Mouse (Mus musculus): ENCODE measurements around the gene Pitpna. TPM values are rescaled to one million over a fixed set of nuclear protein-coding genes. Genes with fewer than 3 reads are reported as not detected.

Pitpna gene
- total RNA-seq, 2 experiments from 2014 or later: 120 to 135 TPM

DNA sequence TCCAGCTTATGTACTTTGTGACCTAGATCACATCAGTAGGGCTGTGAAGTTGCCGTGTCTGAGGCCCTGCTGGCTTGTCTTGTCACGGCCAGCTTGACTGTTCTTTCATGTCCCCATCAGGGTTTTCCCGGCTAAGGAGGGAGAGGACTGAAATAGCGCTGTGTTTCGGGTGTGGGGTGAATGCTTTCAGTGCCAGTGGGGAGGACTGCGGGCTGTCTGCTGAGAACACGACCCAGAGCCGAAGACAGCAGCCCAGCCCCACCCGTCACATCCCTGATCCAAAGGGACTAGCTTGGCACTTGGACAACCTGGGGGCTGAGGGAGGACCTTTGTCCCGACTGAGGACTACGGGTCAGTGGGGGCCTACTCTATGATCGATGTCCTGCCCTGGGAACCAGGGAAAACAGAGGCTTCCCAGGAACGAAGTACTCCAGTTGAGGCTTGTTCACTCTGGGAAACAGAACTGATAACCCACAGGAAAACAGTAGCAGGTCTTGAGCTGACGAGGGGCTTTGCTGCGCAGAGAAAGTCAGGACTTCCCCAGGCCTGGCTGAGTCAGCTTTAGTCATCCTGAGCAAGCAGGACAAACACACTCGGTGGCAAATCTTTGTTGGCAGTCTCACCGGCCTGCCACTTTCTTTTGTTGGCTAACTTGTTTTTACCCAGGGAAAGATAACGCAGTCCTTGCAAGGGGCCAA lies 23.9 kb upstream of the Pitpna start:
- no peak for DNase-seq (ENCODE audit: low spot score in 2 of 2)

DNA sequence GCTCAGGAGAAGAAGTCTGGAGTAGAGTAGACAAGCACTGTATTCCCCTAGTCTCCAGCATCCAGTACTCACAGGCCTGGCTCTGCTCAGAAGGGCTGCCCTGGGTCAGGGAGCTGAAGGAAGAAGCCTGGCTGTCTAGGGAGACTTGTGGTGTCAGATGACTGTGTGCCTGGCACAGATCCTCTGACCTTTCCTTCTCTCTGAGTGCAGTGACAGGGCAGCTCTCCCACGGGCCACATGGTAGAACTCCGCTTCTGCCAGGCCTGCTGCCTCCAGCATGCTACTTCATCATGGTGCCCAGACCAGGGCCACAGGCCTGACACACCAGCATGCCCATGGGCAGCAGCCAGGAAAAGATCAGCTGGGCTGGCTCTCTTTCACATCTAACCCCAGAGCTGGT lies 22.0 kb upstream of the Pitpna start:
- DNase-seq (ENCODE audit: low spot score in 2 of 2): no peak

DNA sequence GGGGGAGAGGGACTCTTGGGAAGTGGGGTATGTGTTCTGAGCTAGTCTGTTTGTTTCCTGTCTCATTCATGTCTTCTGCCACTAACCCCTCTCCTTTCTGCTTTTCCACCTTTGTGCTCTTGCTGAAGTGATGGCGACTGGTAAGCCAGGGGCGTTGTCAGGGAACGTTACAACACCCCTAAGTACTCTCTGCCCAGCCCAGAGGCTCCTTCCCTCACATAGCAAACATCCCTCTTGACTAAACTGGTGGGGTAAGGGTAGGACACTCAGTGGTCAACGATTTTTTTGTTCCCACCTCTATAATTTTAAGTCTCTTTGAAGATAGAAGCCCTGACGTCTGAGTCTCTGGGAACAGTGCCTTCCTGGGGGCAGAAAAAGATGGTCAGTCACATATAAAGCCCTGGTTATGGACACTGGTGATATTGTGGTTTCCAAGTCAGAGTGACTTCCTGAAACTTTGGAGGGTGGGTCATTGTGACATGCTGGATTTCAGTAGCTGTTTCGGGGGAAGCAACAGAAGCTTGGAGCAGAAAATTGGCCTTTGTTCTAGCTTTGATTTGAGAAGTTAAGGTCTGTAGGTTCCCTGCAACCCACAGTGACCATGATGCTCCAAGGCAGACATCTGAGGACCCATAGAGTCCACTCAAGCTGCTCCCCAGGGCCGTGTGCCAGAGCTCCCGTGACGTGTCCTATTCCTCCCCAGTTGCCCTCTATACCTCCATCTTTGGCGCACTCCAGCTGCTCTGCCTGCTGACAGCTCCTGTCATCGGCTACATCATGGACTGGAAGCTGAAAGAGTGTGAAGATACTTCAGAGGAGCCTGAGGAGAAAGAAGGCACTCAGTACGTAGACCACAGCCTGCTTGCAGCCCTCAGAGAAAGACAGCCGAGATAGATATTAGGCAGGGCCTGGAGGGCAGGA lies 21.4 kb upstream of the Pitpna start:
- DNase-seq (ENCODE audit: low spot score in 2 of 2): no peak

DNA sequence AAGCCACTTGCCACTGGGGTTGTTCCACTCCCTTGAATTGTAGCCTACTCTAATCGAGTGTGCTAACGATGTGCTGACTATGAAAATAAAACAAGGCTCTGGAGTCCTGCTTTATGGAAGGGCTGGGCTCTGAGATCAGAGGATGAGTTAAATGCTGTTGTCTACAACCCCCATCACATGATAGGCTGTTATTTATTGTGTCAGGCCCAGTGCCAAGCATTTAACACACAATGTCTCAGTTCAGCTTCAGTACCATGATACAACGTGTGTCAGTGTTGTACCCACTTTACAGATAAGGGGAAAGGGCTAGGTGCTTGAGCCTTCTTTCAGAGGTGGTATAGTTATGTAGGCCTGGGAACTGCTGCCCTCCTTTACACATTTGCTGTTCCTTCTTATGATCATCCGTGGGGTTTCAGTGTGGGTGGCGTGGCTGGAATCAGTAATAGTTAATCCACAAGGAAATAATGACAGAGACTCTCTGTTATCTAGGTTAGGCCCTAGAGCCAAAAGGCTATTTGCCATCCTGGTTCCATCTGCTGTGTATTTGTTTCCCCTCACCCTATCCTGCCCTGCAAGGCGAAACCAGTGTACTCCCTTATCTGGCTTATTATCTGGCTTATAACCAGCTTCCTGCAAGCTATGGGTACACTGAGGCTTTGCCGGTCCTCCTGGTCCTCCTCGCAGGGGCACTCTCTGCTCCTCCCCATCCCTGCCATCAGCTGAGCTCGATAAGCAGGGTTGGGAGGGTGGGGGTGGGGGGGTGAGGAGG lies 20.4 kb upstream of the Pitpna start:
- no peak for DNase-seq (ENCODE audit: low spot score in 2 of 2)

DNA sequence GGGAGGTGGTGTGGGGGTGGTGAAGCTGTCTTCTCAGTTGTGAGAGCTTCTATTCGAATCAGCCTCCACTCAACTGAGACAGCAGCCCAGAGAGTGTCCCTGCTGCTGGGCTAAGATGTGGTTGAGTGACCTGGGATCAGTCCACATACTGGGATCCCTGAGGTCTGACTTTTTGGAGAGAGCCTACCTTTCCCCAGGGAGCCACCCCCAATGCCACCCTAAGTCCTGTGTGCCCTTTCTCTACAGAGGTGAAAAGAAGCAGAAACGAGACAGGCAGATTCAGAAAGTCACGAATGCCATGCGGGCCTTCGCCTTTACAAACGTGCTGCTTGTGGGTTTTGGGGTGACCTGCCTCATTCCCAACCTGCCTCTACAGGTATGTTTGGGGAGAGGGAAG lies 19.8 kb upstream of the Pitpna start:
- no peak for DNase-seq (ENCODE audit: low spot score in 2 of 2)

DNA sequence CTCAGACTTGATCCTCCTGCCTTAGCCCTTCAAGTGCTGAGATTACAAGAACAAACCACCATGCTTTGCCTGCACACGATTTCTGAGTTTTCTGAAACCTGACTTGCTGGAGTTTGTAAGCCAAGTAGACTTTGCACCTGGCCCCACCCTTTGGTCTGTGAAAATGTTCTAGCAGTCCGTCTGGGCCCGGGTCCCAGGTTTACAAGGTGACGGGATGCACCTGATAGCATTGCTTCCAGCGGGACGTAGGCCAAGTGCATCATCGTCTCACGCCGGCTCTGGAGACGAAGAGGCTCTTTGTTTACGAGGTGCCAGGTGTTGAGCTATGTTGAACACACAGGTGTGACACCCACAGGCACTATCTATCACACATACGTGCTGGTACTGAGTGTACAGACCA lies 18.9 kb upstream of the Pitpna start:
- DNase-seq (ENCODE audit: low spot score in 2 of 2): no peak

DNA sequence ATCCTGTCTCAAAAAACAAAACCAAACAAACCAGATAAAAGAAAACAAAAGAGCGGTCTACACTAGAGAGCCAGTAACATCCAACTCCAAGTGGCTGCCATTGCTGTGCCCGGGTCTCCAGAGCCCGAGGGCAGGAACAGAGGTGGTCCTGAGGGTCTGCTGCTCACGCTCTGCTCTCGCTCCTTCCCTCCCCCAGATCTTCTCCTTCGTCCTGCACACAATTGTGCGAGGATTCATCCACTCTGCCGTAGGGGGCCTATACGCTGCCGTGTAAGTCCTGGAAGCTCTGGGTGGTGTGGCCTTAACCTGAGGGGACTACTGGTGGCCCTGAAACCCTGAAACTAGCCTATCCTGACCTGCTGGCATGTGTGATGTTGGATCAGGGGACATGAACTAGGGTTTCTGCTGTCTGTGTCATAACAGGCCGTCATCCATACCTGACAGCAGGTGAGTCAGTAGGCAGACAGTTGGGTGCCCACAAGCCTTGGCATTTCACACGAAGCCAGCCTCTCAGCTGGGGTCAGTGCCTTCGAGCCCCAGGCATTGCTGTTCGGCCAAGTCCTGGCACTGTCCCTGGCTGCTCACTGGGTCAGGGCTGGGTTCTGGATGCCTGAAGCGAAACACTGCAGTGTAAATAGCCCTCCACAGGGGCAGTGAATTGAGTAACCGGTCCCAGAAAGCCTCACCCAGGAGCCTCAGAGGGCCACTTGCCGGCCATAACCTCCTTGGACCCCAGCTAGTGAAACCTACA lies 17.3 kb upstream of the Pitpna start:
- no peak for DNase-seq (ENCODE audit: low spot score in 2 of 2)

DNA sequence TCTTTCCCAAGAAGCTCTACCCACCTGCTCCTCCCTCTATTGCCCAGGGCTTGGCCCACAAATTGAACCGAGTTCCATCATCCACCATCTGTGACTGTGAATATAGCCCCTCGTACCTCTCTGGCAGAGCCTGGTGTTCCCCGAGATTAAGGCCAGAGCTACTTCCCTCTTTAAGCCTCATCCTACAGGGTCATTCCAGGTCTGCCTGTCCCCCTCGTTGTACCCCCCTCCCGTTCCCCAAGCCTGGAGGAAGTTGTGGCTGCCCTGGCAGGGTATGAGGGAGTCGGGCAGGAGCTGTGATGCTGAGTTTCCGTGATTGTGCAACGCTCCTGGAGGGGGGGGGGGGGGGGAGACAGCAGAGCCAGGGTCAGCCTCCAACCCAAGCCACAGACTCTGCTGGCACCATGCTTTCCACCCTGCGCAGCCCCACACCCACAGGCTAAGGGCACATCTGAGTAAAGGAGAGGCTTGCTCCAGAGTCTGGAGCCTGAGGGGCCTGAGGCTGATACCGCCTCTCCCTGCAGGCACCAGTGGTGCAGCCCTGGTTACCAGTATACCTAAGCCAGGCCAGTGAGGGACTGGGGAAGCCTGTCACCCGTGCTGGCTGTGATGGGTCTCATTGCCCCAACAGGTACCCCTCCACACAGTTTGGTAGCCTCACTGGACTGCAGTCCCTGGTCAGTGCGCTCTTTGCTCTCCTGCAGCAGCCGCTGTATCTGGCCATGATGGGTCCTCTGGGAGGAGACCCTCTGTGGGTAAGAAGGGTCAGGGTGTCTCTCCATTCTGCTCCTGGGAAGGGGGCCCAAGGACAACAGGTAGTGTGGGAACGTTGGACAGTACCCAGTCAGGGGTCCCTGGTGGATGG lies 16.5 kb upstream of the Pitpna start:
- DNase-seq (ENCODE audit: low spot score in 2 of 2): no peak

DNA sequence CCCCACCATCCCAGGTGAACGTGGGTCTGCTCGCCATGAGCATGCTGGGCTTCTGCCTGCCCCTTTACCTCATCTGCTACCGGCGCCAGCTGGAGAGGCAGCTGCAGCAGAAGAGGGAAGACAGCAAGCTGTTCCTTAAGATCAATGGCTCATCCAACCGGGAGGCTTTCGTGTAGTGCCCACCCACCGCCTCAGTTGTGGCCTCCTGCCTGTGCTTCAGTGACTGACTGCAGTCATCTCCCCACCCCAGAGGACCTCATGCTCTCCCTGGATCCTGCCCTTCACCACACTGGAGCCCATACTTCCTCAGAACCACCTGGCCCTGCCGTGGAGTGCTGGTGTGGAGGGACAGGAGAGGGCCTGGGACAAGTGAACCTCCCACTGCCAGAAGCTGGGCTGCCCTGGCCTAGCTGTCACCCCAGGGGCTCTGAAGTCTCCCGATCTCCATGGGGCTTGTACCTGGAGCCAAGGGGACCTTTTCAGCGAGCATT lies 15.6 kb upstream of the Pitpna start:
- DNase-seq (ENCODE audit: low spot score in 2 of 2): no peak

DNA sequence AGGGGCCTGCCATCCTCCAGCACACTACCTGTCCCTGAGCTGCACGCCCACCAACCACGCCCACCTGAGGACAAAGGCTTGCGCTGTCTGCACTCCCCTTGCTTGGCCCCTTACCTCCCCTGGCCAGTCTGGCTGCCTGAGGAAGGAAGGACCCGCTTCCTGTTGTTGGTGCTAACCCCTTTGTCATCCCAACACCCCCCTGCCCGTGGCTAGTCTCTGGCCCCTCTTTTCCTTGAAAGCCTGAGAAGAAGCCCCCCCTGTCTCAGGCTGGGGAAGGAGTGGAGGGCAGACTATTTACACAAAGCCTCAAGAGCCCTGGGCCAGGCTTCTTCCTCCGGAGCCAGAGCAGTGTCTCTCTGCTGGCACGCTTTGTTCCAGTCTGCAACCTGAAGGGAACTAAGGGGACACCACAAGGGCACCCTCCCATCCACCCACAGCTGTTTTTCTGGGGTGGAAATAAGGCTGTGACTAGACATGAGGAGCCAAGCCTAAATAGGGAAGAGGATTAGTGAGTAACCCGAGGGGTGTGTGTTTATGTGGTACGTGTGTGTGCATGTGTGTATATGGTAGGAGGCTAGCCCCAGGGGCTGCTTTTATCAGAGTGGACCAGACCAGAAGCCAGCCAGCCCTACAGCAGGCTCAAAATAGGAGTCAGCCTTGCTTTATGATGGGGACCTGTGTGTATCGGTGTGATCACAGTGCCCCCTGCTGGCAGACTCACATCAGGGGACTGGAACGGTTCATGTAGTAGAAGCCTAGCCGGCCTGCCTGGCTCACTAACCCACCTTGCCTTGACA lies 14.8 kb upstream of the Pitpna start:
- DNase-seq (ENCODE audit: low spot score in 2 of 2): peak; percentile 72 to 91

DNA sequence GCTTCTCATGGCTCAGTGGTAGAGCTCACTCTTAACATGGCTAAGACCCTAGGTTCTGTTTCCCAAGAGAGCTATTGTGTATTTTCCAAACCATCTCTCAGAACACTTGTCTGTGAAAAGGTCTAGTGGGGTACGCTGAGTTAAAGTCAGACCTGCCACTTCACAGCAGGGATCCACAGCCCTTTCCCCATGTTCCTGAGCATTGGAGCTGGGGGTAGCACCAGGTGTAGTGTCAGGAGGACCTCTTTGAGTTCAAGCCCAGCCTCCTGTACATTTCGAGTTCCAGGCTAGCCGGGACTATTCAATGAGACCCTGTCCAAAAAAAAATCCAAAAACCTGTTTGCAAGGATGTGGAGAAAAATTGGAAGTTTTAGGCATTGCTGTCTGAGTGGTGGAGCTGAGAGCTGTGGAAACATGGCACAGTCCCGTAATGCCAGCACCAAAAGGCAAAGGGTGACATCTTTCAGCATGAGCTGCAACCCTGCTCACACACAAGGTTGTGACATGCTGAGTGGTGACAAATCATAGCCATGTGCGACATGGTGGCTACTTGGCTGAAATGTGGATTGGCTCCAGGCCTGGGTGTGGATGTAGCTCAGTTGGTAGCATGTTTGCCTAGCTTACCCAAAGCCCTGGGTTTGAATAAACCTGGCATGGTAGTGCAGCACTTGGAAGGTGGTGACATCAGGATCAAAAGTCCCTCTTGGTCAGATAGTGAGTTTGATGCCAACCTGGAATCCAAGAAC lies 13.3 kb upstream of the Pitpna start:
- DNase-seq (ENCODE audit: low spot score in 2 of 2): no peak

DNA sequence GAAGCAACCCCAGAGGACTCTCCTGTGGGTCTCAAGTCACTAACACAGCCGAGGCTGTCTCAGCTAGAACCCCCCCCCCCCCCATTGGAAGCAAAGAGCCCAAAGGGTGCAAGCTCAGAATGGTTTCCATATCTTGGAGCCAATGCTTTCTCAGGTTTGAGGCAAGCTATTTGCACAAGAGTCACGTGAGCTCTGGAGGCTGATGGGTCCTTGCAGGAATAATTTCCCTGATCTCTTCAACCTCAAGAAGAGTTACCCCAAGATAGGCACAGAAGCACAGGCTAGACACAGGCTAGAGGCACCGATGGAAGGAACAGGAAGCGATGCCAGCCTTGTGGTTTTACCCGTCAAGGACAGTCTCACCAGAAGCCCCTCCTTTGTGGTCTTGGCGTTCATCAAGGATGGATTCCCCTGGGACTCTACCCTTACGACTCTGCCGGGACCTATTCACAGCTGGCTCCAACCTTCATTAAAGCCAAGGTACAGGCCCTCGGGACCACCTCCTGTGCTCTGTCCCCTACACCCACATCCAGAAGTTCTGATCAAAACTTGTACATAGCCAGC lies 12.3 kb upstream of the Pitpna start:
- DNase-seq (ENCODE audit: low spot score in 2 of 2): no peak

DNA sequence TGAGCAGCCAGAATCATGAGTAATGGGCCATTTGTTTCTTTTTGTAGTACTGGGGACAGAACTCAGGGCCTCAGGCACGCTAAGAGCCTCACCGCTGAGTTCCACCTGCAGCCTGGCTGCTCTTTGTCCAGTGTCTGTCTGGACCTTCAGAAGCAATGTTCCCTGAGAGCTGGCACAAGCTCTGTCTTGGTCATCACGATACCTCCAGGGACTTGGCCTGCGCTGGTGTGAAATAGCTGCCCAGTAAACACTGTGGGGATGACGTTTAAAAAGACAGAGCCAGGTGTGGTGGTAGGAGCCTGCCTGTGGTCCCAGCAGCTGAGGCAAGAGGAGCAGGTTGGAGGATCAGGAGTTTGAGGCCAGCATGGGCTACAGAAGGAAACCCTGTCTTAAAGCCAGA lies 9.3 kb upstream of the Pitpna start:
- no peak for DNase-seq (ENCODE audit: low spot score in 2 of 2)

DNA sequence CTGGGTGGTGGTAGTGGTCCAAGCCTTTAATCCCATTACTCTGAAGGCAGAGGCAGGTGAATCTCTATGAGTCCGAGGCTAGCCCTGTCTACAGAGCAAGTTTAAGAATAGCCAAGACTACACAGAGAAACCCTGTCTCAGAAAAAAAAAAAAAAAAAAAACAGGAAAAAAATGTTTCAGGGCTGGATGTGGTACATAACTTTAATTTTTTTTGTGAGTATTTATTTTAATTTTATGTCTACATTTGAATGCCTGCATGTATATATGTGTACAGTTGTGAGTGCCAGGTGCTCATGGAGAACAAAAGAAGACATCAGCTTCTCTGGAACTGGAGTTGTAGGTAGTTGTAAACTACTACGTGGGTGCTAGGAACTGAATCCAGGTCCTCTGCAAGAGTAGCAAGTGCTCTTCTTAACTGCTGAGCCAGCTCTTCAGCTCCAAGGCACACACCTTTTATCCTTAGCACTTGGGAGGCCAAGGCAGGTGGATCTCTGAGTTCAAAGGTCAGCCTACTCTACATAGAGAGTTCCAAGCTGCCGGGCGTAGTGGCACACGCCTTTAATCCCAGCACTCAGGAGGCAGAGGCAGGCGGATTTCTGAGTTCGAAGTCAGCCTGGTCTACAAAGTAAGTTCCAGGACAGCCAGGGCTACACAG lies 6.3 kb upstream of the Pitpna start:
- no peak for DNase-seq (ENCODE audit: low spot score in 2 of 2)

DNA sequence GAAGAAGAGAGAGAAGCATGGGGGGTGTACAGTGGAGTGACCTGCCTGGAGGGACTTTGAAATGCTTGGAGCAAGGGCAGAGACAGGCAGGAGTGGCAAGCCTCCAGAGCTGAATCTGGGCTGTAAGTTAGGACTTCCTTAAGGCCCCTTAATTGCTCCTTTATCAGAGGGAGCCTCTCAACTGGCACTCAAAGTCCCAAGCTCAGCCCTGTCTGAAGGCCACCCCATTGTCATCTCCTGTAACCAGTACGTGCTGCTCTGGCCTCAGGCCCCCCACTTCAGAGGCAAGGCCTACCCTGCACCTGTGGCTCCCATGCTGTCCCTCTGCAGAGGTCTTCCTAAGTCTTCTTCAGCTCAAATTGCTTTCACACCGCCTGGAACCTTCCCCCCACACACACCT lies 4.4 kb upstream of the Pitpna start:
- DNase-seq (ENCODE audit: low spot score in 2 of 2): no peak

DNA sequence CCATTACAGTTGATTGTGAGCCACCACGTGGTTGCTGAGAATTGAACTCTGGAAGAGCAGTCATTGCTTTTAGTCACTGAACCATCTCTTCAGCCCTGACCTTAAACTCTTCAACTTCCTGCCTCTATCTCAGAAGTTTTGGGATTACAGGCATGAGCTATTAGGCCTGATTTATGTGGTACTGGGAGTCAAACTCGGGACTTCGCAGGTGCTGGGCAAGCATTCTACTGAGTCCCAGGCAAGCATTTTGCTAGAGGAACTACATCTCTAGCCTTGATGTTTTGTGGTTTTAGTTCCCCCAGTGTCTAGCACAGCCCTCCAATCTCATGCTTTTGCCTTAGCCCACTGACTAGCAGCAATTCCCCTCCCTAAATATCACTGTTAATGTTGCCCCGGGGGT lies 2.8 kb upstream of the Pitpna start:
- DNase-seq (ENCODE audit: low spot score in 2 of 2): no peak

DNA sequence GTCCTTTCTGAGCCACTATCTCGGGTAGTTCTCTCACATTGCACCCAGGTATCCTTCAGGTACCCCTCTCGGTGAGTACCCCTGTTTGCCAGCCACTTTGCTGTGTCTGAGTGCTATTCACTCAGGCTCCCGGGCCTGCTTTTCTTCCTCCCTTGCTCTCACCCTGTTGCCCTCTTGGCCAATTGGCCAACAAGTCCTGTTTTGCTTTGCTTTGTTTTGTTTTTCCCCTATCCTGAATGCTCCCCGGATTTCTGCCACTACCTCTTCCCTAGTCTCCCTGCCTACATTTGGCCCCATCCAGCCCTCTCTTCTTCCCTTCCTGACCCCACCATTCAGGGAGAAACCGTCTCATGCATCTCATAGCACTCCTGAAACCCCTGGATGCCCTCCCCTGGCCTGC lies 1.9 kb upstream of the Pitpna start:
- no peak for DNase-seq (ENCODE audit: low spot score in 2 of 2)

DNA sequence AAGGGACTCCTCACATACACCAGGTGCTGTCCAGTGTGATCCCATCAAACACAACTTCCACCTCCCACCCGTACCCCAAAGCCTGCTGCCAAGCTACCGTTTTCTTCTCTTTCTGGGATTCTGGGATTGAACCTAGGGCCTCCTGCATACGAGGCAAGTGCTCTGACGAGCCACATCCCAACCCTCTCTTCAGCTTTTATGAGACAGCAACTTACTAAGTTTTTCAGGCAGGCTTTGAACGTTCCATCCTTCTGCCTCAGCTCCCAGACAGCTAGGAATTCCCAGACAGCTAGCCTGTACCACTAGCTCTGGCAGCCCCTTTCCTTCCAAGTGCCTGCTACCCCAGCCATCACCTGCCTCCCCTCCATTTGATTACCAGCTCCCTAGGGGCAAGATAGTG lies 934 bp upstream of the Pitpna start:
- no peak for DNase-seq (ENCODE audit: low spot score in 2 of 2)

All from adrenal gland, postnatal 4 days (tissue).